Mouse (Mus musculus) neural tube, embryonic 12.5 days (tissue): ENCODE measurements at regions not wholly inside any gene's neighbourhood (a gene's known extent, or its start where the extent isn't known, plus 50 kb on each side); places are given as distances from the start of the nearest gene placed in this dataset.

Experiments
- ATAC-seq: fragments of 200-750 bp; cut with Nextera tagmentation; 2 replicates; pipeline ENCODE4 v1.8.0; 2017; ENCODE audit warnings: low read depth, mild to moderate bottlenecking, moderate TSS enrichment, moderate library complexity; ENCODE audit not compliant: low FRiP score
- H3K27ac ChIP-seq: fragments of 300-500 bp; sonication (generic); 2 replicates; pipeline ENCODE4 v1.5.1; 2016
- H3K27me3 ChIP-seq: fragments of 300-500 bp; sonication (generic); replicated peaks from 2 replicates; pipeline ENCODE4 v1.6.1; 2016; ENCODE audit warnings: mild to moderate bottlenecking
- H3K36me3 ChIP-seq: fragments of 300-500 bp; sonication (generic); 2 replicates; pipeline ENCODE4 v1.6.1; 2016; ENCODE audit warnings: mild to moderate bottlenecking
- H3K4me1 ChIP-seq: fragments of 300-500 bp; sonication (generic); 2 replicates; pipeline ENCODE4 v1.6.1; 2016
- H3K4me2 ChIP-seq: fragments of 300-500 bp; sonication (generic); replicated peaks from 2 replicates; pipeline ENCODE4 v1.6.1; 2016; ENCODE audit warnings: mild to moderate bottlenecking
- H3K4me3 ChIP-seq: fragments of 300-500 bp; sonication (generic); 2 replicates; pipeline ENCODE4 v1.5.1; 2016
- H3K9ac ChIP-seq: fragments of 300-500 bp; sonication (generic); 2 replicates; pipeline ENCODE4 v1.6.1; 2016; ENCODE audit warnings: mild to moderate bottlenecking
- H3K9me3 ChIP-seq: fragments of 300-500 bp; sonication (generic); 2 replicates; pipeline ENCODE4 v1.6.1; 2016; ENCODE audit warnings: mild to moderate bottlenecking
- WGBS: fragments of 180-500 bp; shearing (Covaris S2); methylation state at CpG from one replicate; pipeline ENCODE4 v1.1.7; 2016; 5-methylcytosine and 5-hydroxymethylcytosine counted together

DNA sequence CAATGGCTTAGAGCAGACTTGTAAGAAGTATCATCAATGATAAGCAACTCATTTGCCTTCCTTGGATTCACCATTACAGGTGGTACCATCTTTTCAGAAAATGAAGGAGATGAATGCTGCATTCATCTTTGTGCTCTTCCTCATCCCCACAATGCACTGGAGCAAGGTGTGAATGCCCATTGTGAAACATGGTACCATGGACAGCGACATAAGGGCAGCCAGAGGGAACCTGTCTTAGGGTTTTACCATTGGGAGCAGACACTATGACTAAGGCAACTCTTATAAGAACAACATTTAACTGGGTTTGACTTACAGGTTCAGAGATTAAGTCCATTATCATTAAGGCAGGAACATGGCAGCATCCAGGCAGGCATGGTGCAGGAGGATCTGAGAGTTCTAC is 60.1 kb upstream of the Kcnj6 start:
- no peaks in the 10 kb centered on the region for H3K27me3 ChIP-seq
- H3K4me2 ChIP-seq = no peak overlapping the region
- H3K4me3 ChIP-seq = no peak overlapping the region
- WGBS = 38% methylated on average over 1 of the region's 1 CpGs
- no peaks in the 10 kb centered on the region for H3K4me1 ChIP-seq
- no peak overlapping the region for H3K9ac ChIP-seq
- no peak for ATAC-seq
- H3K9me3 ChIP-seq = peaks cover 1% of the 10 kb centered on the region; the same call in 1 of the 2 replicates
- H3K36me3 ChIP-seq = no peaks in the 10 kb centered on the region
- no peak overlapping the region for H3K27ac ChIP-seq

GRCm38 (mm10) chr16:95064423-95064822 is 66.9 kb upstream of the Kcnj6 start:
- H3K27ac ChIP-seq = no peak overlapping the region
- no peak overlapping the region for H3K9ac ChIP-seq
- H3K4me3 ChIP-seq = no peak overlapping the region
- no peaks in the 10 kb centered on the region for H3K9me3 ChIP-seq
- no peaks in the 10 kb centered on the region for H3K27me3 ChIP-seq
- no peaks in the 10 kb centered on the region for H3K4me1 ChIP-seq
- no peaks in the 10 kb centered on the region for H3K36me3 ChIP-seq
- no peak overlapping the region for H3K4me2 ChIP-seq
- 89% methylated on average over 6 of the region's 6 CpGs for WGBS
- ATAC-seq = no peak

DNA sequence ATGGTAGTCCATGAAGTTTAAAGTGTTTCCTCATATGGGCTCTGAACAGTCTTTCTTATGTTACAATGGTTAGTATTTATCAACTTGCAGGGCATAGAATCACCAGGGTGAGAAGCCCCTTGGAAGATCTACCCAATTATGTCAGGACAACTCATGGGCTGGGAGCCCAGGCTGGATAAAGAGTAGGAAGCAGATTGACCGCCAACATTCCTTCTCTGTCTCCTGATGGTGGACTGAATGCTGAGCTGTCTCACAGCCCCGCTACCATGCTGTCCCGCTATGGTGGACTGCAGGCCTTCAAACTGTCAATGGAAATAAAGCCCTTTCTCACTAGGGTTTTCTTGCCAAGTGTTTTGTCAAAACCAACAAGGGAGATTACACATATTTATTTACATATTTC is 69.2 kb upstream of the Kcnj6 start:
- H3K4me1 ChIP-seq = no peaks in the 10 kb centered on the region
- H3K4me3 ChIP-seq = no peak overlapping the region
- H3K4me2 ChIP-seq = no peak overlapping the region
- H3K9ac ChIP-seq = no peak overlapping the region
- WGBS = 90% methylated on average over 3 of the region's 3 CpGs
- no peak overlapping the region for H3K27ac ChIP-seq
- ATAC-seq = no peak
- no peaks in the 10 kb centered on the region for H3K36me3 ChIP-seq
- H3K27me3 ChIP-seq = no peaks in the 10 kb centered on the region
- H3K9me3 ChIP-seq = no peaks in the 10 kb centered on the region

GRCm38 (mm10) chr16:95092471-95093221 is 95.1 kb upstream of the Kcnj6 start:
- no peak overlapping the region for H3K4me2 ChIP-seq
- no peak overlapping the region for H3K27ac ChIP-seq
- no peaks in the 10 kb centered on the region for H3K4me1 ChIP-seq
- 73% methylated on average over 6 of the region's 6 CpGs for WGBS
- no peaks in the 10 kb centered on the region for H3K9me3 ChIP-seq
- no peaks in the 10 kb centered on the region for H3K27me3 ChIP-seq
- no peak for ATAC-seq
- H3K36me3 ChIP-seq = no peaks in the 10 kb centered on the region
- H3K9ac ChIP-seq = no peak overlapping the region
- H3K4me3 ChIP-seq = no peak overlapping the region

GRCm38 (mm10) chr16:95093753-95094152 is 96.3 kb upstream of the Kcnj6 start:
- Histone ChIP-seq H3K9ac (no peak overlapping the region), H3K4me3 (no peak overlapping the region), H3K4me2 (no peak overlapping the region), H3K4me1 (no peaks in the 10 kb centered on the region), H3K27me3 (no peaks in the 10 kb centered on the region), H3K27ac (no peak overlapping the region), H3K9me3 (no peaks in the 10 kb centered on the region), H3K36me3 (no peaks in the 10 kb centered on the region)
- WGBS = 39% methylated on average over 10 of the region's 10 CpGs
- no peak for ATAC-seq

DNA sequence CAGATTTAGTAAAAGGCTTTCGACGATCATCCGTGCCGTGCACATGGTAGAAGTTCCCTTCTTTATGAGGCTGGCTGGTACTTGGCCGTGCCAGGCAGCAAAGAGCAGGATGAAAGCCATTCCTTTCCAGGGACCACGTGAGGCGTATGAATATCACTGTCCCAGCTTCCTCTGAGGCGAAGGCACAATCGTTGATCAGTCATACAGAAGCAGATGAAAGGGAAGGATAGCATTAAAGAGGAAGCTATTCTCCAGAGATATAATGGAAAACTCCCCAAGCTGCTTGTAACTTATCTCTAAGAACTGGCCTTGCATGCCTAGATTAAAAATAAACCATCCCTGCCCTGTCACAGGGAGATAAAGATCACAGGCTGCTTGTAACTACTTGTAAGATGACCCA is 103.5 kb upstream of the Kcnj6 start:
- 85% methylated on average over 9 of the region's 9 CpGs for WGBS
- Histone ChIP-seq H3K4me3 (no peak overlapping the region), H3K9ac (no peak overlapping the region), H3K4me1 (no peaks in the 10 kb centered on the region), H3K4me2 (no peak overlapping the region), H3K9me3 (no peaks in the 10 kb centered on the region), H3K27ac (no peak overlapping the region), H3K36me3 (no peaks in the 10 kb centered on the region), H3K27me3 (no peaks in the 10 kb centered on the region)
- no peak for ATAC-seq

- Histone ChIP-seq H3K36me3 (no peaks in the 10 kb centered on the region), H3K4me3 (no peak overlapping the region), H3K4me2 (no peak overlapping the region), H3K9ac (no peak overlapping the region), H3K27me3 (no peaks in the 10 kb centered on the region), H3K27ac (no peak overlapping the region), H3K4me1 (peaks cover 5% of the 10 kb centered on the region; the same call in 1 of the 2 replicates), H3K9me3 (no peaks in the 10 kb centered on the region)
- 44% methylated on average over 8 of the region's 8 CpGs for WGBS
- no peak for ATAC-seq
These were observed 120.0 kb upstream of the Kcnj6 start for GRCm38 (mm10) chr16:95117531-95117930.

- 62% methylated on average over 4 of the region's 4 CpGs for WGBS
- Histone ChIP-seq H3K36me3 (no peaks in the 10 kb centered on the region), H3K4me2 (no peak overlapping the region), H3K9ac (no peak overlapping the region), H3K27ac (no peak overlapping the region), H3K27me3 (no peaks in the 10 kb centered on the region), H3K9me3 (no peaks in the 10 kb centered on the region), H3K4me3 (no peak overlapping the region), H3K4me1 (peaks cover 5% of the 10 kb centered on the region; the same call in 1 of the 2 replicates)
- no peak for ATAC-seq
These were observed 121.8 kb upstream of the Kcnj6 start for GRCm38 (mm10) chr16:95119293-95119692.

GRCm38 (mm10) chr16:95122048-95122447 is 124.5 kb upstream of the Kcnj6 start:
- H3K9ac ChIP-seq = no peak overlapping the region

GRCm38 (mm10) chr16:95127616-95128015 is 129.7 kb upstream of the Kcnj15 start:
- Histone ChIP-seq H3K9me3 (no peaks in the 10 kb centered on the region), H3K36me3 (no peaks in the 10 kb centered on the region), H3K9ac (no peak overlapping the region), H3K27me3 (no peaks in the 10 kb centered on the region), H3K27ac (no peak overlapping the region), H3K4me1 (peaks cover 17% of the 10 kb centered on the region; the same call in 1 of the 2 replicates), H3K4me3 (no peak overlapping the region), H3K4me2 (no peak overlapping the region)
- no peak for ATAC-seq
- WGBS = 5% methylated on average over 8 of the region's 8 CpGs

More at GRCm38 (mm10) chr16:95122048-95122447, 124.5 kb upstream of the Kcnj6 start:
- H3K4me1 ChIP-seq = peaks cover 6% of the 10 kb centered on the region; the same call in 1 of the 2 replicates
- no peak overlapping the region for H3K27ac ChIP-seq
- H3K4me3 ChIP-seq = no peak overlapping the region
- ATAC-seq = no peak
- no peaks in the 10 kb centered on the region for H3K9me3 ChIP-seq
- H3K4me2 ChIP-seq = no peak overlapping the region
- 22% methylated on average over 7 of the region's 7 CpGs for WGBS
- H3K27me3 ChIP-seq = no peaks in the 10 kb centered on the region
- no peaks in the 10 kb centered on the region for H3K36me3 ChIP-seq

- no peak overlapping the region for H3K9ac ChIP-seq
- H3K27me3 ChIP-seq = no peaks in the 10 kb centered on the region
- no peaks in the 10 kb centered on the region for H3K36me3 ChIP-seq
- no peak overlapping the region for H3K4me3 ChIP-seq
- H3K27ac ChIP-seq = no peak overlapping the region
- no peak overlapping the region for H3K4me2 ChIP-seq
- no peak for ATAC-seq
- peaks cover 17% of the 10 kb centered on the region; the same call in 1 of the 2 replicates for H3K4me1 ChIP-seq
- H3K9me3 ChIP-seq = no peaks in the 10 kb centered on the region
- WGBS = 39% methylated on average over 5 of the region's 5 CpGs
These were observed 125.5 kb upstream of the Kcnj15 start for GRCm38 (mm10) chr16:95131815-95132214.

GRCm38 (mm10) chr16:95138809-95139208 is 118.5 kb upstream of the Kcnj15 start:
- no peak overlapping the region for H3K27ac ChIP-seq
- no peaks in the 10 kb centered on the region for H3K36me3 ChIP-seq
- H3K4me2 ChIP-seq = no peak overlapping the region
- H3K4me1 ChIP-seq = no peaks in the 10 kb centered on the region
- H3K27me3 ChIP-seq = no peaks in the 10 kb centered on the region
- no peak overlapping the region for H3K9ac ChIP-seq
- no peaks in the 10 kb centered on the region for H3K9me3 ChIP-seq
- H3K4me3 ChIP-seq = no peak overlapping the region
- no peak for ATAC-seq
- 76% methylated on average over 3 of the region's 3 CpGs for WGBS
